8 mouse cellular contexts compared by ENCODE assay signal in genomic region chr1:95314229-95314555, GRCm38 (mm10). TPM values are rescaled to one million over a fixed set of nuclear protein-coding genes. Genes with fewer than 3 reads are reported as not detected.
A peak's percentile ranks its signal among the peaks of the same experiment; 100 is the strongest.
DNase-seq lines count a peak whose midpoint lies in the region; ATAC-seq and TF ChIP-seq lines count a peak whose summit lies in the region.

No protein-coding gene starts in this region.

- no peaks in the 10 kb centered on the region for H3K9me3 ChIP-seq in lung, embryonic 16.5 days (ENCODE audit: control insufficient read depth, low read length)
- no peaks in the 10 kb centered on the region for H3K9me3 ChIP-seq in forebrain, embryonic 10.5 days
- H3K9me3 ChIP-seq in liver, embryonic 11.5 days (ENCODE audit: control insufficient read depth, low read length), result no peaks in the 10 kb centered on the region

- H3K4me2 ChIP-seq in lung, embryonic 16.5 days (ENCODE audit: low read depth, low read length), result peak overlapping the region; percentile 89
- peak overlapping the region; percentile 93 for H3K4me2 ChIP-seq in liver, embryonic 11.5 days

- 0% methylated on average over 6 of the region's 6 CpGs for WGBS in lung, embryonic 16.5 days
- WGBS in forebrain, embryonic 10.5 days, result 1% methylated on average over 6 of the region's 6 CpGs
- 0% methylated on average over 6 of the region's 6 CpGs for WGBS in liver, embryonic 11.5 days
- WGBS in small intestine, adult 2 months, result 3% methylated on average over 6 of the region's 6 CpGs

- H3K36me3 ChIP-seq in lung, embryonic 16.5 days (ENCODE audit: control insufficient read depth, insufficient read depth, low read length), result no peaks in the 10 kb centered on the region
- H3K36me3 ChIP-seq in forebrain, embryonic 10.5 days (replicated peaks), result no peaks in the 10 kb centered on the region
- H3K36me3 ChIP-seq in liver, embryonic 11.5 days (ENCODE audit: control insufficient read depth, insufficient read depth, low read length), result no peaks in the 10 kb centered on the region
- no peaks in the 10 kb centered on the region for H3K36me3 ChIP-seq in small intestine, adult 2 months (ENCODE audit: control insufficient read depth, insufficient read depth, low read length)

- no peak for TF ChIP-seq CTCF in small intestine, adult 2 months (IDR thresholded peaks at IDR 0.05; ENCODE audit: extremely low read depth, insufficient read length, insufficient replicate concordance, low read depth, low read length)

- H3K4me1 ChIP-seq in lung, embryonic 16.5 days (replicated peaks; ENCODE audit: control insufficient read depth, insufficient read depth, low read length), result peaks cover 11% of the 10 kb centered on the region; the same call in 1 of the 2 replicates
- H3K4me1 ChIP-seq in forebrain, embryonic 10.5 days, result peaks cover 11% of the 10 kb centered on the region
- peaks cover 5% of the 10 kb centered on the region; the same call in 1 of the 2 replicates for H3K4me1 ChIP-seq in liver, embryonic 11.5 days (replicated peaks; ENCODE audit: control insufficient read depth, insufficient read depth, low read length)
- peaks cover 4% of the 10 kb centered on the region; the same call in 1 of the 2 replicates for H3K4me1 ChIP-seq in small intestine, adult 2 months (ENCODE audit: control insufficient read depth, insufficient read depth, insufficient read length, low read length)

- H3K4me3 ChIP-seq in lung, embryonic 16.5 days (ENCODE audit: low read length), result peak overlapping the region; percentile 96
- H3K4me3 ChIP-seq in forebrain, embryonic 10.5 days, result peak overlapping the region; percentile 93
- H3K4me3 ChIP-seq in liver, embryonic 11.5 days (ENCODE audit: low read depth, low read length), result peak overlapping the region; percentile 90
- peak overlapping the region; percentile 96 for H3K4me3 ChIP-seq in small intestine, adult 2 months (ENCODE audit: low read depth, low read length)

- H3K9ac ChIP-seq in lung, embryonic 16.5 days (ENCODE audit: low read length), result peak overlapping the region; percentile 94
- peak overlapping the region; percentile 84 for H3K9ac ChIP-seq in liver, embryonic 11.5 days (ENCODE audit: low read depth, low read length)

- peak; percentile 62 for DNase-seq in cerebellum, adult 9-10 months
- DNase-seq in cerebellum, postnatal 25 days, result no peak
- no peak for DNase-seq in lung, postnatal 10 days
- DNase-seq in forebrain, embryonic 10.5 days (ENCODE audit: extremely low spot score, low spot score), result no peak
- DNase-seq in liver, embryonic 11.5 days (ENCODE audit: low spot score), result no peak
- DNase-seq in adrenal gland, adult (ENCODE audit: inconsistent age in 2 of 2, low spot score in 1 of 2), result no peak

- TF ChIP-seq POLR2A in small intestine, adult 2 months (IDR thresholded peaks at IDR 0.05; ENCODE audit: low read depth, low read length), result no peak

- peak overlapping the region; percentile 77 for H3K27ac ChIP-seq in lung, embryonic 16.5 days (ENCODE audit: low read length)
- H3K27ac ChIP-seq in forebrain, embryonic 10.5 days, result peak overlapping the region; percentile 89
- H3K27ac ChIP-seq in liver, embryonic 11.5 days (ENCODE audit: low read depth, low read length), result peak overlapping the region; percentile 32; the same call in 1 of the 2 replicates
- peak overlapping the region; percentile 60 for H3K27ac ChIP-seq in small intestine, adult 2 months (ENCODE audit: insufficient read depth, low read depth, low read length)

- ATAC-seq in lung, embryonic 16.5 days (ENCODE audit: low read depth), result peak; percentile 8
- ATAC-seq in liver, embryonic 11.5 days (replicated peaks; ENCODE audit: low FRiP score), result peak; percentile 40; the same call in 1 of the 2 replicates

- H3K27me3 ChIP-seq in lung, embryonic 16.5 days (ENCODE audit: control insufficient read depth, insufficient read depth, low read depth, low read length), result no peaks in the 10 kb centered on the region
- H3K27me3 ChIP-seq in forebrain, embryonic 10.5 days (ENCODE audit: poor library complexity, severe bottlenecking), result no peaks in the 10 kb centered on the region
- no peaks in the 10 kb centered on the region for H3K27me3 ChIP-seq in liver, embryonic 11.5 days (replicated peaks; ENCODE audit: control insufficient read depth, insufficient read depth, low read length)
- H3K27me3 ChIP-seq in small intestine, adult 2 months (ENCODE audit: control insufficient read depth, insufficient read depth, low read length), result no peaks in the 10 kb centered on the region

RNA-seq across cellular contexts. Expression of gene Fam174a, which starts 0.8 kb away (rescaled TPM):
- polyA plus RNA-seq in lung, embryonic 16.5 days (2015; fragmentation: Nextera tagmentation; extraction: Ambion mirVana), result 30.2 and 30.4 TPM in 2 replicates
- 14.4 and 14.6 TPM in 2 replicates for polyA plus RNA-seq in forebrain, embryonic 10.5 days (2016; fragmentation: Nextera tagmentation; extraction: Ambion mirVana)
- polyA plus RNA-seq in liver, embryonic 11.5 days (2014; fragmentation: Nextera tagmentation; extraction: Ambion mirVana), result 12.8 and 13.6 TPM in 2 replicates
- 13.3 and 13.7 TPM in 2 replicates for polyA plus RNA-seq in small intestine, adult 2 months (2012; rRNA removed)

Comparison
In these comparisons a context has a peak if more than half of its experiments do, and no peak if none do; other contexts are left out.
1. H3K27ac ChIP-seq: peak in every context shown above with its lines; median percentile 89 in forebrain, embryonic 10.5 days; 77 in lung, embryonic 16.5 days; 60 in small intestine, adult 2 months; 32 in liver, embryonic 11.5 days.